Mouse (Mus musculus): ENCODE data around the gene Ttbk1. TPM values are rescaled to one million over a fixed set of nuclear protein-coding genes. Genes with fewer than 3 reads are reported as not detected.

Gene Ttbk1
- polyA plus RNA-seq, 1 experiment from 2014 or later, result 0.19 TPM

GRCm38 (mm10) chr17:46486995-46487394, 480 bp downstream of the Ttbk1 start:
- Histone ChIP-seq H3K27ac (ENCODE audit: low read length) (no peak overlapping the region), H3K9me3 (replicated peaks; ENCODE audit: control insufficient read depth, low read length) (no peaks in the 10 kb centered on the region), H3K27me3 (ENCODE audit: control insufficient read depth, insufficient read depth, low read length) (peaks cover 58% of the 10 kb centered on the region), H3K4me2 (ENCODE audit: low read depth, low read length) (peak overlapping the region; percentile 55), H3K4me3 (replicated peaks; ENCODE audit: low read length) (peak overlapping the region; percentile 41), H3K9ac (ENCODE audit: low read length) (peak overlapping the region; percentile 54; the same call in 1 of the 2 replicates), H3K36me3 (ENCODE audit: control insufficient read depth, insufficient read depth, low read length) (no peaks in the 10 kb centered on the region), H3K4me1 (ENCODE audit: control insufficient read depth, insufficient read depth, low read length) (peaks cover 6% of the 10 kb centered on the region)
- peak; percentile 9; the same call in 1 of the 2 replicates for ATAC-seq (ENCODE audit: insufficient read depth, low FRiP score)
- 5% methylated on average over 17 of the region's 22 CpGs for WGBS

DNA sequence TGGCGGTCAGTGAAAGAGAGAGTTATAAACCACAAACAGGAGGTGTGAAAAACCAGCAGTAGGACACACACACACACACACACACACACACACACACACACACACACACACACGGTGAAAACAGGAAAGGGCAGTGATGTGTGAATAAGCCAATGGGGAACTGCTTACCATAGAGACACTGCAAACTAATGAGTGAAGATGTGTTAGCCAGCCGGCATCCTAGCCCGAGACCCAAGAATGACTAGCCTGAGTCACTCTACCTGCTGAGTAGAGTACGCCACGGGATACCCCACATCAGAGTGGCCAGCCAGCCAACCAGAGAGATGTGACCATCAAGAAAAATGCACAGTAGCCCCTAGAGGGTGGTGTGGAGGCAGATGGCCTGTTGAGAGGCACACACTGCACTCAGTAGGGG, 3.0 kb downstream of the Ttbk1 start:
- 16% methylated on average over 6 of the region's 6 CpGs for WGBS
- Histone ChIP-seq H3K4me3 (replicated peaks; ENCODE audit: low read length) (no peak overlapping the region), H3K9me3 (replicated peaks; ENCODE audit: control insufficient read depth, low read length) (no peaks in the 10 kb centered on the region), H3K36me3 (ENCODE audit: control insufficient read depth, insufficient read depth, low read length) (no peaks in the 10 kb centered on the region), H3K4me1 (ENCODE audit: control insufficient read depth, insufficient read depth, low read length) (peaks cover 6% of the 10 kb centered on the region), H3K4me2 (ENCODE audit: low read depth, low read length) (peak overlapping the region; percentile 58; the same call in 1 of the 2 replicates), H3K9ac (ENCODE audit: low read length) (no peak overlapping the region), H3K27ac (ENCODE audit: low read length) (no peak overlapping the region), H3K27me3 (ENCODE audit: control insufficient read depth, insufficient read depth, low read length) (peaks cover 57% of the 10 kb centered on the region)
- no peak for ATAC-seq (ENCODE audit: insufficient read depth, low FRiP score)

DNA sequence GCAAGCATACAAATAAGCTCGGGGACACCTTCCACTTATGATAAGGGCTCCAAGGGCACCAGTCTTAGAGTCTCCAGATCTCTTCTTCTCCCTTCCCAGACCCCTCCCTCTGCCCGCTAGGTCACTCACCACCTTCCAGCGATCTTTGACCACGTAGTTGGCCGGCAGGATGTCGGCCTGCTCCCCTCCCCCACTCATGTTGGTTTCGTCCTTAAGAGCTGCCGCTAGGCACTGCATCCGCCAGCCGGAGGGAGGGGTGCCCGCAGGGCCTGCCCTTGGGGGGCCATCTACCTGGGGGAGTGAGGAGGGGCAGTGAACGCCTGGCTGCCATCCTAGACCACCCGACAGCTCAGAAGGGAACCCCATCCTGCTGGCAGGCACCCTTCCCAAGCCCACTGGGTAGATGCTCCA, 3.4 kb downstream of the Ttbk1 start:
- no peaks in the 10 kb centered on the region for H3K9me3 ChIP-seq (replicated peaks; ENCODE audit: control insufficient read depth, low read length)
- H3K4me3 ChIP-seq (replicated peaks; ENCODE audit: low read length), result peak overlapping the region; percentile 34
- no peak overlapping the region for H3K9ac ChIP-seq (ENCODE audit: low read length)
- no peak overlapping the region for H3K27ac ChIP-seq (ENCODE audit: low read length)
- WGBS, result 4% methylated on average over 13 of the region's 13 CpGs
- ATAC-seq (ENCODE audit: insufficient read depth, low FRiP score), result no peak
- H3K36me3 ChIP-seq (ENCODE audit: control insufficient read depth, insufficient read depth, low read length), result no peaks in the 10 kb centered on the region
- peak overlapping the region; percentile 58 for H3K4me2 ChIP-seq (ENCODE audit: low read depth, low read length)
- H3K27me3 ChIP-seq (ENCODE audit: control insufficient read depth, insufficient read depth, low read length), result peaks cover 55% of the 10 kb centered on the region
- peaks cover 6% of the 10 kb centered on the region for H3K4me1 ChIP-seq (ENCODE audit: control insufficient read depth, insufficient read depth, low read length)

DNA sequence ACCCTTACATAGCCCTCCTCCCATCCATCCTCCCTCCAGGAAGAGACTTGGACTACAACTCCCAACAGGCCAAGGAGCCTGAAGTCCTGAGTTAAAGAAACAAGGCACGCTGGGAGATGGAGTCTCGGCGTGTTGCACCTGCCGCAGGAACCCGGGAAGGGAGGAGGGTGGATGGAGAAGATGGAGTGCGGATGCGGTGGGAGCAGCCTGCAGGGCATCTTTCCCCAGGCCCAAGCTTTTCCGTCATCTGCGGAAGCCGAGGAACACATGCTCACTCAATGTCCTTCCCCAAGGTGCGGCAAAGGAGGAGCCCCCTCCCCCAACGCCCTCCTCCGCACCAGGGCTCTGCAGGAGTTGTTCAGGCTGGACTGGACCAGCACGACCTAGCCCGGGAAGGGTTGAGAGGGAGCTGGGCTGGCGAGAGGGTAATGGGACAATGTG, 3.9 kb downstream of the Ttbk1 start:
- Histone ChIP-seq H3K27me3 (ENCODE audit: control insufficient read depth, insufficient read depth, low read length) (peaks cover 52% of the 10 kb centered on the region), H3K36me3 (ENCODE audit: control insufficient read depth, insufficient read depth, low read length) (no peaks in the 10 kb centered on the region), H3K9me3 (replicated peaks; ENCODE audit: control insufficient read depth, low read length) (no peaks in the 10 kb centered on the region), H3K4me3 (replicated peaks; ENCODE audit: low read length) (peak overlapping the region; percentile 34), H3K4me1 (ENCODE audit: control insufficient read depth, insufficient read depth, low read length) (peaks cover 6% of the 10 kb centered on the region), H3K9ac (ENCODE audit: low read length) (no peak overlapping the region), H3K27ac (ENCODE audit: low read length) (no peak overlapping the region), H3K4me2 (ENCODE audit: low read depth, low read length) (peak overlapping the region; percentile 58)
- ATAC-seq (ENCODE audit: insufficient read depth, low FRiP score), result peak; percentile 47; the same call in 1 of the 2 replicates
- under 1% methylated on average over 16 of the region's 16 CpGs for WGBS

DNA sequence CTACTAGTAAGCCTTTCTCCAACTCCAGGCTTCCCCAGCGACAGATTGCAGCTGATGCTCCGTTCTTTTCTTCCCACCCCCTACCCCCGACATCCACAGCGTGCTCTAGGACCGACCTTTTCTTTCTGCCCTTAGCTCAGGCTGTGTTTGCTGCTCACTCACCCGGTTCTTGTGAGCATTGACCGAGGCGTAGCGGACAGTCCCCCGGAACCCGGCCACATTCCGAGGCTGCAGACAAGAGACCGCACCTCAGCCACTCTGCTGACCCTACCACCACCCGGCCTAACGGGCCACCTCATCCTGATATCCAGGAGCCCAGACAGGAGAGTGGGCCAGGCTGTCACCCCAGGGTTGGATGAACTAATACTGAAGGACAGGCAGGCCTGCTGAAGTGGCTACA, 10.2 kb downstream of the Ttbk1 start:
- no peaks in the 10 kb centered on the region for H3K36me3 ChIP-seq (ENCODE audit: control insufficient read depth, insufficient read depth, low read length)
- H3K4me1 ChIP-seq (ENCODE audit: control insufficient read depth, insufficient read depth, low read length), result no peaks in the 10 kb centered on the region
- no peak overlapping the region for H3K4me3 ChIP-seq (replicated peaks; ENCODE audit: low read length)
- H3K4me2 ChIP-seq (ENCODE audit: low read depth, low read length), result no peak overlapping the region
- 78% methylated on average over 15 of the region's 15 CpGs for WGBS
- no peak overlapping the region for H3K27ac ChIP-seq (ENCODE audit: low read length)
- no peaks in the 10 kb centered on the region for H3K9me3 ChIP-seq (replicated peaks; ENCODE audit: control insufficient read depth, low read length)
- no peak overlapping the region for H3K9ac ChIP-seq (ENCODE audit: low read length)
- no peaks in the 10 kb centered on the region for H3K27me3 ChIP-seq (ENCODE audit: control insufficient read depth, insufficient read depth, low read length)
- no peak for ATAC-seq (ENCODE audit: insufficient read depth, low FRiP score)

- no peaks in the 10 kb centered on the region for H3K4me1 ChIP-seq (ENCODE audit: control insufficient read depth, insufficient read depth, low read length)
- no peaks in the 10 kb centered on the region for H3K9me3 ChIP-seq (replicated peaks; ENCODE audit: control insufficient read depth, low read length)
- H3K36me3 ChIP-seq (ENCODE audit: control insufficient read depth, insufficient read depth, low read length), result no peaks in the 10 kb centered on the region
- no peaks in the 10 kb centered on the region for H3K27me3 ChIP-seq (ENCODE audit: control insufficient read depth, insufficient read depth, low read length)
- ATAC-seq (ENCODE audit: insufficient read depth, low FRiP score), result no peak
- H3K27ac ChIP-seq (ENCODE audit: low read length), result no peak overlapping the region
- 55% methylated on average over 8 of the region's 8 CpGs for WGBS
- H3K4me2 ChIP-seq (ENCODE audit: low read depth, low read length), result no peak overlapping the region
- H3K4me3 ChIP-seq (replicated peaks; ENCODE audit: low read length), result no peak overlapping the region
- H3K9ac ChIP-seq (ENCODE audit: low read length), result no peak overlapping the region
Observed at GRCm38 (mm10) chr17:46476601-46477000, 10.9 kb downstream of the Ttbk1 start.

DNA sequence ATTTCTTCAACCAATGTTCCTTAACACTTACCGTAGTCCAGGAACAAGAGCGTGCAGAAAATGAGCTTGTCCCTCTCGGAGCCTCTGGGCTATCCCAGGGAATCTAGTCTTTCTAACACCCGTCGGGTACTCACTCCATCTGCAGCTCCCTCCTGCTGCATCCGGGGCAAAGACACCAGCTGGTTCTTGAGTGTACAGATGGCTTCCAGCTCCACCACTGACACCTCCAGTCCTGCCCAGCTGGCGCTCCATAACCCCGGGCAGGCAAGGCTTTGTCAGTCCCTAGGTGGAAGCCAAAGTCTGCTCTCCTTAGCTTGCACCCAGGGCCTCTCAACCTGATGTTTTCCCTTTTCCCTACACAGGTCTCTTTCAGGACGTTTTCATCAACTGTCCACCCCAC, 19.6 kb downstream of the Ttbk1 start:
- Histone ChIP-seq H3K9me3 (replicated peaks; ENCODE audit: control insufficient read depth, low read length) (no peaks in the 10 kb centered on the region), H3K36me3 (ENCODE audit: control insufficient read depth, insufficient read depth, low read length) (no peaks in the 10 kb centered on the region), H3K27ac (ENCODE audit: low read length) (no peak overlapping the region), H3K4me3 (replicated peaks; ENCODE audit: low read length) (no peak overlapping the region), H3K9ac (ENCODE audit: low read length) (no peak overlapping the region), H3K4me2 (ENCODE audit: low read depth, low read length) (no peak overlapping the region), H3K4me1 (ENCODE audit: control insufficient read depth, insufficient read depth, low read length) (no peaks in the 10 kb centered on the region), H3K27me3 (ENCODE audit: control insufficient read depth, insufficient read depth, low read length) (no peaks in the 10 kb centered on the region)
- 66% methylated on average over 9 of the region's 9 CpGs for WGBS
- no peak for ATAC-seq (ENCODE audit: insufficient read depth, low FRiP score)

DNA sequence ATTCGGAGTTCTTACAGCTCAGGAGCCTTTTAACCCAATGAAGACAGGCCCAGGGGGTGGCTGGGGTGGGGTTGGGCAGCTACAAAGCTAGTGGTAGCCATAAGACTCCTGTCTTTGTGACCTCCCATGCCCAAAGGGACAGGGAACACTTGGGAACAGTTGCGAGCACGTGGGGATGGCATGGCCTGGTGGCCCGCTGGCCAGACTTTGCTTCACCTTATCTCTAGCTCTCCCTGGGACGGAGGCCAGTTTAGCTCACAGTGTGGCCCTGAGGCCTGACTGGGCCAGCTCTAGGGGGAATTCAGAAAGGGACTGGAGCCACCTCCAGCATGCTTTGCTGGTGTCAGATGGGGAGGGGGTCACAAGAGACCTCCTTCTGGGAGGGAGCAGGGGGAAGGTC, 25.2 kb downstream of the Ttbk1 start:
- peaks cover 32% of the 10 kb centered on the region for H3K27me3 ChIP-seq (ENCODE audit: control insufficient read depth, insufficient read depth, low read length)
- WGBS, result 76% methylated on average over 5 of the region's 5 CpGs
- ATAC-seq (ENCODE audit: insufficient read depth, low FRiP score), result no peak

DNA sequence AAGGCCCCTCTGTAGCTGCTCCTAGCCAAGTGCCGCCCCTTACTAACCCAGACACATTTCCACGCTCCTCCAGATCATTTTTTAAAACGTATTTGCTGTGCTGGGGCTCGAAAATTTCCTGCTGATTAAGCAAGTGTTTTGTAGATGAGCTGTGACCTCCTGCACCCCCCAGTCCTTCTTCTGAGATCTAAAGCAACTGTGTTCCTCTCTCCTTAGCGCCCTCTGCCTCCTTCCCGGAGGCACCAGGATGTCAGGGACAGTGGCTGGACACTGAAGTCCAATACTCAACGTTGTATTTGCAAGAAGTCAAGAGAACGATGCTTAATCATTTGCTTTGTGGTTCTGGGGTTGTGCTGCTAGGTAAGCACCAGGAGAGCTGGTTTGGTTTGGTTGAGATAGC, 26.1 kb downstream of the Ttbk1 start:
- no peaks in the 10 kb centered on the region for H3K36me3 ChIP-seq (ENCODE audit: control insufficient read depth, insufficient read depth, low read length)
- H3K27ac ChIP-seq (ENCODE audit: low read length), result no peak overlapping the region
- WGBS, result 16% methylated on average over 8 of the region's 8 CpGs
- ATAC-seq (ENCODE audit: insufficient read depth, low FRiP score), result no peak
- H3K27me3 ChIP-seq (ENCODE audit: control insufficient read depth, insufficient read depth, low read length), result peaks cover 32% of the 10 kb centered on the region
- peak overlapping the region; percentile 41 for H3K4me3 ChIP-seq (replicated peaks; ENCODE audit: low read length)
- H3K4me2 ChIP-seq (ENCODE audit: low read depth, low read length), result peak overlapping the region; percentile 60
- 0 out of 2 replicates have a peak, but pooled peaks cover 5% of the 10 kb centered on the region for H3K4me1 ChIP-seq (ENCODE audit: control insufficient read depth, insufficient read depth, low read length)
- H3K9ac ChIP-seq (ENCODE audit: low read length), result peak overlapping the region; percentile 62; the same call in 1 of the 2 replicates
- no peaks in the 10 kb centered on the region for H3K9me3 ChIP-seq (replicated peaks; ENCODE audit: control insufficient read depth, low read length)

More for the DNA sequence above, 25.2 kb downstream of the Ttbk1 start:
- Histone ChIP-seq H3K4me2 (ENCODE audit: low read depth, low read length) (no peak overlapping the region), H3K9ac (ENCODE audit: low read length) (no peak overlapping the region), H3K27ac (ENCODE audit: low read length) (no peak overlapping the region), H3K4me3 (replicated peaks; ENCODE audit: low read length) (no peak overlapping the region), H3K4me1 (ENCODE audit: control insufficient read depth, insufficient read depth, low read length) (0 out of 2 replicates have a peak, but pooled peaks cover 5% of the 10 kb centered on the region), H3K9me3 (replicated peaks; ENCODE audit: control insufficient read depth, low read length) (no peaks in the 10 kb centered on the region), H3K36me3 (ENCODE audit: control insufficient read depth, insufficient read depth, low read length) (no peaks in the 10 kb centered on the region)
